Mouse (Mus musculus) left cerebral cortex, adult 9 months (tissue): ENCODE data around the gene Ccdc191.

Experiments
- DNase-seq, 2 experiments: peaks; one replicate each; pipeline ENCODE4 v3.0.0; 2022; ENCODE audit warnings: low spot score in 2 of 2

Gene Ccdc191

GRCm38 (mm10) chr16:43930577-43930976 lies 41.0 kb downstream of the Ccdc191 start:
- DNase-seq, result no peak

GRCm38 (mm10) chr16:43931502-43931901 lies 41.9 kb downstream of the Ccdc191 start:
- no peak for DNase-seq

DNA sequence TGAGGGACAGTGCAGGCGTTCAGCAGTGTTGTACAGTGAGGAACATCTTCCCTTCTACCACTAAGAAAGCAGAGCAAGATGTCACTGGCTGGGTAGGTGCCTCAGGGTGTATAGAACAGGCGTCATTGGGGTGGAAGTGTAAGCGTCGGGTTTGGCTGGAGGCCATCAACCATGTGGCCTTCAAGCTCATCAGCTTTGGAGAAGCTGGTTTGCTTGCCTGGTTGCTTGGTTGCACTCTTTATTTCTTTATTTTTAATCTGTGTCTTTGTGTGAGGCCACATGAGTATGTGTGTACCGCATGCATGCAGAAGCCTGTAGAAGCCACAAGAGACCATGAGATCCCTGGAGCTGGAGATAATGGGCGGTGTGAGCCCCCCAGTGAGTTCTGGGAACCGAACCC lies 42.7 kb downstream of the Ccdc191 start:
- DNase-seq, result no peak

- no peak for DNase-seq
These were observed 43.4 kb downstream of the Ccdc191 start for GRCm38 (mm10) chr16:43933041-43933440.

- no peak for DNase-seq
These were observed 45.3 kb downstream of the Ccdc191 start for GRCm38 (mm10) chr16:43934856-43935255.

DNA sequence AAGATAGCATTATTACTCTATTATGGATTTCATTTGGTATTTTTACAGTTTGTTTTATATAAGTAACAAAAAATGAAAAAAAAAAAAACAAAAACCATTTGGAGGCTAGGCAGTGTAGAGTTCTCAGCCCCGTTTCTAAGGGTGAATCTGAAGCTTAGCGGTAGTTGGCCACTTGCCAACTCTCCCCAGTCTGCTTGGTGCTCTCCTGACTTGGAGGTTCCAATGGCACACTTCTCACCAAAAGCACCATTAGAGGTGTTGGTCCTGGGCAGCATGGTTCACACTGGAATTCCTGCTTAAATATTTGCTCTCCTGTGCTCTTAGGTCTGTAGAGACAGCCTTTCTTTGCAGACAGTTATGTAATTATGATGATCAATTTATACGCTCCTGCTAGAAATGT lies 45.8 kb downstream of the Ccdc191 start:
- DNase-seq, result no peak

DNA sequence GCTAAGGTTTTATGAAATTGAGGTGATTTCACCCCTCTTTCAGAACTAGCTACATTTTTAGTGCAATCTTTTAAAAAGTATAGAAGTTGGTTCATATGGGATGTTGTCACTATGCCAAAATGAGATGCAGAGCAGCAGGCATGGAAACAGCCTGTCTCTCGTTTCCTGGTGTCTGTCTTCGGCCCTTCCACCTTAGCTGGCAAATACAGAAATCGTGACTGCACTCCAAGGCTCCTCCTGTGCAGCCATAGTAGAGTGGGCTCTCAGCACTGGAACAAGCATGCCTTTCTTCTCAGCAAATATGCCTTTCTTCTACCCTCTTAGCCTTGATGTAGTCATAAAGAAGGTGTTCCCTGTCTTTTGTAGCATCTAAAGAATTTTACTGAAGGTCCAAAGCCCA lies 46.3 kb downstream of the Ccdc191 start:
- no peak for DNase-seq

- DNase-seq, result no peak
These were observed 51.2 kb downstream of the Ccdc191 start for GRCm38 (mm10) chr16:43940846-43941245.

DNA sequence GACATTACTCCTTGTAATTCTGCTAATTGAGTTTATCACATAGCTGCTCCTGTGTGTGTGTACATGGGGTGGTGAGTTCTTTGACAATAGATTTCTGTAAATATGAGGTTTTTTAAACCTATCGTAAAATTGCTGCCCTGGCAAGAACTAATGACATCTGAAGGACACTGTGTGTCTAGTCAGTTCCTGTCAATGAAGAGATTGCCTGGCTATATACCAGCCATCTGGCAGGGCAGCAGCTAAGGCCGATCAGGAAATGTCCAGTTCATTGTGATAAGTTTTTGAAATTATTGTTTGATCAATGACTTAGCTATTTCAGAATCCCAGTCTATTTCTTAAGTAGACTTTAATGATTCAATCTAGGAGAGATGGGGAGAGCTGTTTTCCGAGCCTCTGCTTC lies 55.8 kb downstream of the Ccdc191 start:
- DNase-seq, result no peak

- no peak for DNase-seq
These were observed 56.3 kb downstream of the Ccdc191 start for GRCm38 (mm10) chr16:43945869-43946268.

GRCm38 (mm10) chr16:43951591-43951990 lies 62.0 kb downstream of the Ccdc191 start:
- DNase-seq, result no peak

- DNase-seq, result no peak
These were observed 65.3 kb downstream of the Ccdc191 start for GRCm38 (mm10) chr16:43954913-43955312.

DNA sequence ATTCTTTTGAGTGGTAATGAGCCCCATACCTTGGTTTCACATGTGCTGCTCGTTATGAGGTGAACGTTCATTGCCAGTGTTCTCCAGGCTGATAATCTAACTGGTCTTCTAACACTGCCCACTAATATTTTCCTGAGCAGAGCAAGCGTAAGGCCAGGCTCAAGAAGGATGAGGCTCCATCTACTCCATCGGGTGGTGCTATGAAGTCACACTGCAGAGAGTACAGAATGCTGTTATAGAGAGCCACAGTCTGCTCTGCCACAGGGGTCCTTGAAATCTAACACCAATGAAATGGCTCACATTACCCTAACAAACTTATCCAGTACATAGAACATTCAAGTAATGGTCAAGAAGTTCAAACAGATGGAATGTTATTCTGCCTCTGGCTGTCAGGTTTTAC lies 68.4 kb downstream of the Ccdc191 start:
- DNase-seq, result no peak

DNA sequence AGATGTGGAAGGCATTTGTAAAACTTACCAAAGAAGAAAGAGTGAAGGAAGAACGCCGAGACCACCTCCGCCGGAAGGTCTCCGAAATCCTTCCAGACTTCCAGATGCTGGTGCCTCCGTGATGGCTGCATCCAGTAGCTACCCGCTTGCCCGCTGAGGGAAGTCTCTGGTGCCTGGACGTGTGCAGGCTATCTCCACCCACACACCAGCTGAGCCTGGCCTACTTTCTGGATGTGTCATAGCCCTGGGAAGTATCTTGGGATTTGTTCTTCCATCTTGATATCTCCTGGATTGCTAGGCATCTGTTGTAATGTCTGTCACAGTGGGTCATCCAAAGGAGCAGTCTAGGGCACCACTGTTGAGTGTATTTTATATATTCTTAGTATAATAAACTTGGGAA lies 73.7 kb downstream of the Ccdc191 start:
- DNase-seq, result no peak

- no peak for DNase-seq
These were observed 74.2 kb downstream of the Ccdc191 start for GRCm38 (mm10) chr16:43963780-43964179.

- no peak for DNase-seq
These were observed 76.3 kb downstream of the Ccdc191 start for GRCm38 (mm10) chr16:43965781-43966389.

- DNase-seq, result no peak
These were observed 80.8 kb downstream of the Ccdc191 start for GRCm38 (mm10) chr16:43970426-43970825.

GRCm38 (mm10) chr16:43971189-43971588 lies 81.6 kb downstream of the Ccdc191 start:
- DNase-seq, result no peak

GRCm38 (mm10) chr16:43971741-43972140 lies 82.1 kb downstream of the Ccdc191 start:
- DNase-seq, result no peak

GRCm38 (mm10) chr16:43972391-43972790 lies 82.8 kb downstream of the Ccdc191 start:
- no peak for DNase-seq

DNA sequence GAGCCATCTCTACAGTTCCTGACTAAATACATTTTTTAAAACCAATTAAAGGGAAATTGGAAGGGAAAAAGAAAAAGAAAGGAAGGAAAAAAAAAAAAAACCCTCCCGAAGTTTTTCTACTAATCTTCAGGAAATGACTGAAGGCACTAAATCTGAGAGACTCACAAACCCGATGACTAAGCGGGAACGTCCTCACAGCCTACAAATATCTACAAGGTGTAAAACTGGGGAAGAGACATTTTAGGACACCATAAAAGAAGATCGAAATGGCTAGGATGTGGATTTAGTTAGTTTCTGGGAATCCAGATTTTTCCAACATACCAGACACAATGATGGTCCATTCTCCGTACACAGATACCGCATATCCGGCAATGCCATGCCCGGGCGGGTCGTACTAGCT lies 83.5 kb downstream of the Ccdc191 start:
- DNase-seq, result no peak

DNA sequence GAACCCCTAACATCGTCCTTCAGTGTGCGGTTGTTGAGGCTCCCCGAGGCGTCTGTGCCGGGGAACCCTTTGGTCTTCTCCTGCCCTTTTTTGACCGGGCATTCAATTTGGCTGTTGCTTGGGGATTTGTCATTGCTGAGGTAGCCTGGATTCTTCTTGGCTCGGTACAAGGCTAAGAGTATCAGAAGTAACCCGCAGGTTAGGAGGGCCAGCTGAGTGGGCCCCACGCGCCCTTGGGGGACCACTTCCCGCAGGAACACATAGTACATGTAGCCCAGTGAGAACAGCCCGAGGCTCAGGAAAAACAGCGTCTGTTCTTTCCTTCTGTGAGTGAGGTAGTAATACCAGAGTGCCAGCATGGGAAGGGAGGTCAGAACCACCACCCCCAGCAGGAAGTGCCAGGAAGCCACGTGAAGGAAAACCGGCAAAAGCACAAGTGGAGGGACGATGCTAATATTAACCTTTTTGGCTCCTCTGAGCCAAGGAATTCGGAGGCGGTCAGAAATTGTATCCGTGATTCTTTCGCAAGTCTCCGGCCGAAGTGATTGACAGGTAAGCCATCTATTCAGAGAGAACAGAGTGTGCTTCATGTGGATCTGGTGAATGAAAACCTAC lies 84.1 kb downstream of the Ccdc191 start:
- DNase-seq, result no peak

- DNase-seq, result no peak
These were observed 89.4 kb downstream of the Ccdc191 start for GRCm38 (mm10) chr16:43979010-43979327.
